Mouse (Mus musculus) embryonic facial prominence, embryonic 15.5 days (tissue): ENCODE results near the gene Fam171b. TPM values are rescaled to one million over a fixed set of nuclear protein-coding genes. Genes with fewer than 3 reads are reported as not detected.

Experiments
- ATAC-seq: fragments of 200-750 bp; cut with Nextera tagmentation; 2 replicates; pipeline ENCODE4 v1.8.0; 2017; ENCODE audit warnings: low read depth, moderate TSS enrichment; ENCODE audit not compliant: insufficient number of reproducible peaks, low FRiP score, low TSS enrichment
- H3K27ac ChIP-seq: fragments of 300-500 bp; sonication (generic); replicated peaks from 2 replicates; pipeline ENCODE4 v1.5.1; 2015; ENCODE audit warnings: mild to moderate bottlenecking, inconsistent platforms
- H3K27me3 ChIP-seq: fragments of 300-500 bp; sonication (generic); 2 replicates; pipeline ENCODE4 v1.6.1; 2015; ENCODE audit warnings: inconsistent platforms
- H3K36me3 ChIP-seq: fragments of 300-500 bp; sonication (generic); 2 replicates; pipeline ENCODE4 v1.6.1; 2015; ENCODE audit warnings: mild to moderate bottlenecking, inconsistent platforms
- H3K4me1 ChIP-seq: fragments of 300-500 bp; sonication (generic); 2 replicates; pipeline ENCODE4 v1.6.1; 2015; ENCODE audit warnings: inconsistent platforms
- H3K4me2 ChIP-seq: fragments of 300-500 bp; sonication (generic); replicated peaks from 2 replicates; pipeline ENCODE4 v1.6.1; 2015; ENCODE audit warnings: mild to moderate bottlenecking, inconsistent platforms
- H3K4me3 ChIP-seq: fragments of 300-500 bp; sonication (generic); replicated peaks from 2 replicates; pipeline ENCODE4 v1.5.1; 2015; ENCODE audit warnings: mild to moderate bottlenecking, inconsistent platforms
- H3K9ac ChIP-seq: fragments of 300-500 bp; sonication (generic); 2 replicates; pipeline ENCODE4 v1.6.1; 2015; ENCODE audit warnings: inconsistent platforms
- H3K9me3 ChIP-seq: fragments of 300-500 bp; sonication (generic); replicated peaks from 2 replicates; pipeline ENCODE4 v1.6.1; 2016; ENCODE audit warnings: inconsistent platforms
- WGBS: fragments of 180-500 bp; shearing (Covaris S2); methylation state at CpG from one replicate; pipeline ENCODE4 v1.1.7; 2015; 5-methylcytosine and 5-hydroxymethylcytosine counted together
- polyA plus RNA-seq: library from polyadenylated mRNA; unstranded; fragments of >200 nt; fragmentation: Nextera tagmentation; extraction: Ambion mirVana; gene quantifications from 2 replicates; pipeline ENCODE4 v1.2.1, GENCODE M21; 2015

The Fam171b gene
- polyA plus RNA-seq, 1 experiment from 2014 or later: 12.9 TPM

GRCm38 (mm10) chr2:83814009-83814408 is 1.6 kb downstream of the Fam171b start:
- H3K4me2 ChIP-seq: peak overlapping the region; percentile 64
- no peak overlapping the region for H3K27ac ChIP-seq
- no peak overlapping the region for H3K9ac ChIP-seq
- H3K4me1 ChIP-seq: no peaks in the 10 kb centered on the region
- no peaks in the 10 kb centered on the region for H3K36me3 ChIP-seq
- no peaks in the 10 kb centered on the region for H3K27me3 ChIP-seq
- WGBS: 31% methylated on average over 6 of the region's 6 CpGs
- peak overlapping the region; percentile 77; the same call in 1 of the 2 replicates for H3K4me3 ChIP-seq
- no peak for ATAC-seq
- H3K9me3 ChIP-seq: no peaks in the 10 kb centered on the region

GRCm38 (mm10) chr2:83816147-83816546 is 3.7 kb downstream of the Fam171b start:
- Histone ChIP-seq H3K27me3 (no peaks in the 10 kb centered on the region), H3K4me1 (no peaks in the 10 kb centered on the region), H3K27ac (no peak overlapping the region), H3K9ac (no peak overlapping the region), H3K36me3 (no peaks in the 10 kb centered on the region), H3K4me2 (no peak overlapping the region), H3K4me3 (no peak overlapping the region), H3K9me3 (no peaks in the 10 kb centered on the region)
- ATAC-seq: no peak
- 42% methylated on average over 6 of the region's 6 CpGs for WGBS

GRCm38 (mm10) chr2:83825161-83825560 is 12.7 kb downstream of the Fam171b start:
- Histone ChIP-seq H3K27me3 (no peaks in the 10 kb centered on the region), H3K9me3 (no peaks in the 10 kb centered on the region), H3K27ac (no peak overlapping the region), H3K9ac (no peak overlapping the region), H3K4me2 (no peak overlapping the region), H3K4me3 (no peak overlapping the region), H3K36me3 (no peaks in the 10 kb centered on the region), H3K4me1 (no peaks in the 10 kb centered on the region)
- ATAC-seq: no peak
- WGBS: 57% methylated on average over 5 of the region's 5 CpGs

GRCm38 (mm10) chr2:83828895-83829539 is 16.6 kb downstream of the Fam171b start:
- 54% methylated on average over 3 of the region's 3 CpGs for WGBS
- H3K27ac ChIP-seq: no peak overlapping the region
- H3K9ac ChIP-seq: no peak overlapping the region
- H3K27me3 ChIP-seq: no peaks in the 10 kb centered on the region
- no peak for ATAC-seq
- H3K4me2 ChIP-seq: no peak overlapping the region
- H3K9me3 ChIP-seq: no peaks in the 10 kb centered on the region
- no peaks in the 10 kb centered on the region for H3K4me1 ChIP-seq
- H3K36me3 ChIP-seq: no peaks in the 10 kb centered on the region
- H3K4me3 ChIP-seq: no peak overlapping the region

- Histone ChIP-seq H3K36me3 (no peaks in the 10 kb centered on the region), H3K4me3 (no peak overlapping the region), H3K27ac (no peak overlapping the region), H3K27me3 (no peaks in the 10 kb centered on the region), H3K4me2 (no peak overlapping the region), H3K9ac (no peak overlapping the region), H3K4me1 (no peaks in the 10 kb centered on the region), H3K9me3 (no peaks in the 10 kb centered on the region)
- no peak for ATAC-seq
- 80% methylated on average over 4 of the region's 4 CpGs for WGBS
Measured at GRCm38 (mm10) chr2:83832903-83833302, 20.5 kb downstream of the Fam171b start.

GRCm38 (mm10) chr2:83835313-83836070 is 23.1 kb downstream of the Fam171b start:
- no peak overlapping the region for H3K9ac ChIP-seq
- no peak overlapping the region for H3K4me2 ChIP-seq
- H3K36me3 ChIP-seq: no peaks in the 10 kb centered on the region
- no peak for ATAC-seq
- H3K27ac ChIP-seq: no peak overlapping the region
- WGBS: 69% methylated on average over 10 of the region's 10 CpGs
- no peaks in the 10 kb centered on the region for H3K9me3 ChIP-seq
- H3K4me3 ChIP-seq: no peak overlapping the region
- no peaks in the 10 kb centered on the region for H3K27me3 ChIP-seq
- no peaks in the 10 kb centered on the region for H3K4me1 ChIP-seq

GRCm38 (mm10) chr2:83848495-83848894 is 36.1 kb downstream of the Fam171b start:
- H3K9ac ChIP-seq: no peak overlapping the region
- H3K27ac ChIP-seq: no peak overlapping the region
- H3K4me1 ChIP-seq: no peaks in the 10 kb centered on the region
- ATAC-seq: no peak
- no peaks in the 10 kb centered on the region for H3K36me3 ChIP-seq
- H3K4me3 ChIP-seq: no peak overlapping the region
- no peaks in the 10 kb centered on the region for H3K9me3 ChIP-seq
- H3K27me3 ChIP-seq: no peaks in the 10 kb centered on the region
- 81% methylated on average over 3 of the region's 3 CpGs for WGBS
- no peak overlapping the region for H3K4me2 ChIP-seq

GRCm38 (mm10) chr2:83853423-83853822 is 41.0 kb downstream of the Fam171b start:
- Histone ChIP-seq H3K4me3 (no peak overlapping the region), H3K27me3 (no peaks in the 10 kb centered on the region), H3K9me3 (no peaks in the 10 kb centered on the region), H3K4me2 (no peak overlapping the region), H3K9ac (no peak overlapping the region), H3K36me3 (no peaks in the 10 kb centered on the region), H3K27ac (no peak overlapping the region), H3K4me1 (no peaks in the 10 kb centered on the region)
- 81% methylated on average over 10 of the region's 10 CpGs for WGBS
- ATAC-seq: no peak

- Histone ChIP-seq H3K4me2 (no peak overlapping the region), H3K27ac (no peak overlapping the region), H3K4me1 (no peaks in the 10 kb centered on the region), H3K27me3 (no peaks in the 10 kb centered on the region), H3K9me3 (no peaks in the 10 kb centered on the region), H3K36me3 (no peaks in the 10 kb centered on the region; the same call in 1 of the 2 replicates), H3K9ac (no peak overlapping the region), H3K4me3 (no peak overlapping the region)
- 21% methylated on average over 4 of the region's 4 CpGs for WGBS
- ATAC-seq: no peak
Measured at GRCm38 (mm10) chr2:83856236-83856635, 43.8 kb downstream of the Fam171b start.

GRCm38 (mm10) chr2:83883850-83884420 is 71.5 kb downstream of the Fam171b start:
- no peak overlapping the region for H3K27ac ChIP-seq
- no peak overlapping the region for H3K4me2 ChIP-seq
- no peaks in the 10 kb centered on the region for H3K9me3 ChIP-seq
- no peak overlapping the region for H3K4me3 ChIP-seq
- no peak overlapping the region for H3K9ac ChIP-seq
- H3K27me3 ChIP-seq: no peaks in the 10 kb centered on the region
- WGBS: 81% methylated on average over 6 of the region's 6 CpGs
- 0 out of 2 replicates have a peak, but pooled peaks cover 6% of the 10 kb centered on the region for H3K36me3 ChIP-seq
- ATAC-seq: no peak
- no peaks in the 10 kb centered on the region for H3K4me1 ChIP-seq

- Histone ChIP-seq H3K9ac (no peak overlapping the region), H3K4me3 (no peak overlapping the region), H3K4me1 (no peaks in the 10 kb centered on the region), H3K4me2 (no peak overlapping the region), H3K27me3 (no peaks in the 10 kb centered on the region), H3K9me3 (no peaks in the 10 kb centered on the region), H3K27ac (no peak overlapping the region), H3K36me3 (no peaks in the 10 kb centered on the region)
- no peak for ATAC-seq
- WGBS: 81% methylated on average over 2 of the region's 2 CpGs
Measured at GRCm38 (mm10) chr2:83893701-83894100, 81.3 kb downstream of the Fam171b start.
